Mouse (Mus musculus) liver, adult 2 months (tissue): ENCODE measurements at regions not wholly inside any gene's neighbourhood (a gene's known extent, or its start where the extent isn't known, plus 50 kb on each side); places are given as distances from the start of the nearest gene placed in this dataset.

Source experiments
- CTCF ChIP-seq: fragments of 200-500 bp; IDR thresholded peaks from 2 replicates; pipeline ENCODE4 v1.5.1; 2011; ENCODE audit warnings: low read depth, low read length, control low read depth
- POLR2A ChIP-seq: fragments of 200-500 bp; IDR thresholded peaks from 2 replicates; pipeline ENCODE4 v1.6.1; 2011; ENCODE audit warnings: low read length, control low read depth; ENCODE audit not compliant: insufficient read depth; ENCODE audit errors: extremely low read depth

DNA sequence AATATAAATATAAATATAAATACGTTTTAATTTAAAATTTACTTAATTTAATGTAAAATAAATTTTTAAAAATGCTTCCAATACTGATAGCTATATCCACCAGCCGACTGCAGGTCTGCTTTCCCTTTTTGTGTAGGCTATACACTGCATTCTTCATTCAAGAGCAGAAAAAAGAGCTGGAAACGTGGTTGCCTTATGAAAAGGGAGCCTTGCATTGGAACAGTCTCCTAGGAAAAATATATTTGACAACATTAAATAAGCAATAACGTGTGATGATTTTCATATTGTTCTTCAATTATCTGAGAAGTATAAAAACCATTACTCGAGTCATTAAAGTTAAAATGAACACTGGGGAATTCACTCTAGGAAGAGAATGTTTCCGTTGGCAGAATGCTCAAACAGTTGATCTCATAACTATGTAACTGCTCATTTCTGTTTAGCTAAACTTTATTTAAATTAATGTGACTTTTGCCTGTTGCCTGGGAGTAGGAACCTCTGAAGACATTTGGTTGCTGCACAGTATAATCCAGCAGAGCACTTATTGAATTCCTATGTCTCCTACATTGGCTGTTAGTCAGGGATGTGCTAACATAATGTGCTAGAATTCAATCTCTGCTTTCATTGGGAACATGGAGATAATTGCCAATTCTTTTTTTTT lies 172.0 kb downstream of the Lurap1l start:
- no peak for TF ChIP-seq CTCF
- TF ChIP-seq POLR2A = no peak
